Mouse (Mus musculus): ENCODE results near the gene Dnmt3l.
"Not testable (repeated sequence)": the region's sequence is repeated elsewhere in the genome, so short reads cannot be mapped to it uniquely, and the experiment has no call there.

Dnmt3l gene

GRCm38 (mm10) chr10:78041647-78042046 lies at the start of gene Dnmt3l:
TSS of gene Dnmt3l (plus strand) at chr10:78041947.
- in situ Hi-C loops (cut with MboI, MseI) = no loop called here

DNA sequence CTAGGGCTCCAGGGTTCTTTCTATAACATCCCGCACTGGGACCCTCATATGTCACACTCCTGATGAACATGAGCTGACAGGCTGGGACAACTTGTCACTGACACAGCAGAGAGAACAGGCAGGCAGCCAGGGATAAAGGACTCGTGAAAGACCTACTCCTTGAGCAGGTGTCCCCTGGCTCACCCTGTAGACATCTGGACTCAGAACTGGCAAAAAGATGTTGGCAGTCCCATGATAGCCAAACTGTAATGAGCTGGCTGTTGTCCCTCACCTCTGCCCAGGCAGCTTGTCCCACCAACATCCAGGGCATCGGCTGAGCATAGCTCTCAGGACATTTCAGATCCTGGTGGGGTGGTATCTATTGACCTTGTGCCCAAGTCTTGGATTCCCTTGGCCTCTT lies 46.1 kb upstream of the Dnmt3l start:
- in situ Hi-C loops (cut with MboI, MseI) = no loop called here

DNA sequence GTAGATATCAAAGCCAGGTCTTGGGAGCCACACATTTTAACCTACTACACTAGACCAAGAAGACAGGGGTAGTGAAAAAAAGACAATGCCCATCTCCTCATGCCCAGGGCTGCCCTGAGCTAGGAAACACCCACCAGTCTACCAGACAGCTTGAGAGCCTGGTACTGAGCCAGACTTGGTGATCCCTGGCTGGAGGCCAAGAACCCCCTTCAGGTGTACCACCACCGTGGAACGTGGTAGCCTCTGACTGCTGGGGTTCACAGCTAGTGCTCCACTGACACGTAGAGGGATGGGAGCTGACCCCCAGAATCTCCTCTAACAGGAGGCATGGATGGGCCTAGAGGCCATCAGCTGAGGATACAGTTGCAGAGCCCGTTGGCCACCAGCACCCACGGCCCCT lies 41.5 kb upstream of the Dnmt3l start:
- in situ Hi-C loops (cut with MboI, MseI) = no loop called here

DNA sequence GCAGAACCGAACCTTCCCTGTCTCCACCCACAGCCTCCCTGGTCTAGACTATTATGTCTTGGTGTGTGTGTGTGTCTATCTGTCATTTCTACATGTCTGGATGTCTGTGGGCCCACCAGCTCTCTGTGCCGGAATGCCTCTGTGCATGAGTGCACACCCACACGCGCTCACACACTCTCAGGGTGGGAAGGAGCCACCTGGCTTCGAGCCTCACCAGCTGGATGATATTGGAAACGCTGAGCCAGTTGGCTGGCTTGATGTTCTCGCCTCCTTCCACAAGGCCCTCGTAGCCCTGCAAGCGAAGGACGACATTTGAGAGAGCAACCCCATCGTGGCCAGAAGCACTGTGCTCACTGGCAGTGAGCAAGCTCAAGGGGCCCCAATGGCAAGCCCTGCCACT lies 40.0 kb upstream of the Dnmt3l start:
- in situ Hi-C loops (cut with MboI, MseI) = no loop called here

GRCm38 (mm10) chr10:78002316-78002715 lies 39.4 kb upstream of the Dnmt3l start:
- in situ Hi-C loops (cut with MboI, MseI) = no loop called here

GRCm38 (mm10) chr10:78004479-78005100 lies 37.2 kb upstream of the Dnmt3l start:
- in situ Hi-C loops (cut with MboI, MseI) = no loop called here

- in situ Hi-C loops (cut with MboI, MseI) = no loop called here
Observed at GRCm38 (mm10) chr10:78005791-78006438, 35.8 kb upstream of the Dnmt3l start.

- in situ Hi-C loops (cut with MboI, MseI) = no loop called here
Observed at GRCm38 (mm10) chr10:78007203-78007602, 34.5 kb upstream of the Dnmt3l start.

- in situ Hi-C loops (cut with MboI, MseI) = no loop called here
Observed at GRCm38 (mm10) chr10:78008169-78008568, 33.6 kb upstream of the Dnmt3l start.

DNA sequence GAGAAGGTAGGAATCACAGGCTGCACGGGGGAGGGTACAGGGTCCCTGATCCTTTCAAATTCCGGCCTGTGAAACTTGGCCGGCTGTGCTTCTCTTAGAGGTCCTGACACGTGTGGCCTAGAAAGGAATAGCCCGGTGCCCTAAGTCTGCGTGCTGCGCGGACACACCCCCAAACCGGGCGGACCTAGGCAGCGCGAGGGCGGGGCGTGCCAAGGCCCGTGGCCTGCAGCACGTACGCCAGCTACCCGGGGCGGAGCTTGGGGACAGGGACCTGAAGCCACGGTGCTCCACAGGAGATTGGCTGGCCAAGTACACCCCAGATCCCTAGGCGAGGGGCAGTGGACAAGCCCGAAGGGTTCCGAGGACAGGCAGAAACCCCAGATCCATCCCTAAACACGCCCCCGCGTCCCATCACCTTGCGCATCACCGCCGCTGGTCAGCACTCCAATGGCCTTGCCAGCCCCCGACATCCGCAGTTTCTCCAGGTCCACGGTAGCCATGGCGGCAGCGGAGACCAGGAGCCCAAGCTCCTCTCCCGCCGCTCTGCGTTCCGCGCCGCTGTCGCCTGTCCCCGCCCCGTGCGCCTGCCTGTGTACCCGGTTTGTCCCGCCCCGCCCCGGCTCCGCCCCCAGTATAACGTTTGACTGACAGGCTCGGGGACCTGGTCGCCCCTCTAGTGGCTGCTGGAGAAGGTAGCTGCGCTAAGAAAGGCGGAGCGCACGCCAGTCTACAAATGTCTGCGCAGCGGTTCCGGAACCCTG lies 32.4 kb upstream of the Dnmt3l start:
- in situ Hi-C loops (cut with MboI, MseI) = no loop called here

- in situ Hi-C loops (cut with MboI, MseI) = no loop called here
Observed at GRCm38 (mm10) chr10:78009945-78010293, 31.8 kb upstream of the Dnmt3l start, which contains the start of gene Pfkl. TSS of gene Pfkl (minus strand) at chr10:78010083.

- in situ Hi-C loops (cut with MboI, MseI) = no loop called here
Observed at GRCm38 (mm10) chr10:78010335-78010734, 31.4 kb upstream of the Dnmt3l start.

- in situ Hi-C loops (cut with MboI, MseI) = not testable (repeated sequence)
Observed at GRCm38 (mm10) chr10:78011116-78011515, 30.6 kb upstream of the Dnmt3l start.

GRCm38 (mm10) chr10:78012661-78013495 lies 28.9 kb upstream of the Dnmt3l start:
- in situ Hi-C loops (cut with MboI, MseI) = no loop called here

GRCm38 (mm10) chr10:78015489-78015888 lies 26.3 kb upstream of the Dnmt3l start:
- in situ Hi-C loops (cut with MboI, MseI) = no loop called here

DNA sequence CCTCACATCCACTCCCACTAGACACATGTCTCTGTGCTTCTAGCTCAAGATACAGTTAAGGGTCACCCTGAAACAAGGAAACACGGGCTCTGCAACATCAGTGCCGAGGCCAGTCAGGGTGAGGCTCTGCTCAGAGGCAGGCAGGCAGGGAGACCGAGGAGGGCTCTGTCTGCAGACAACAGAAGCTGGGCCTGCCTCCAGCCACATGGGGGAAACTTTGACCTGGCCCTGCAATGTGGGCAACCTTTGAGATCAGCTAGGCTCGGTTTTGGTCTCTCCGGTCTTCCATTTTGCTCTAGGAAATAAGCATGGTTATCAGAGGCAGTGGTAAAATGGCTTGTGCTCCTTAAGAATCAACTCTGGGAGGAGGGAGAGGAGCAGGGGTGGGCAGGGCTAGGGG lies 25.4 kb upstream of the Dnmt3l start:
- in situ Hi-C loops (cut with MboI, MseI) = no loop called here

GRCm38 (mm10) chr10:78018797-78019203 lies 22.9 kb upstream of the Dnmt3l start:
- in situ Hi-C loops (cut with MboI, MseI) = no loop called here

GRCm38 (mm10) chr10:78019291-78019690 lies 22.5 kb upstream of the Dnmt3l start:
- in situ Hi-C loops (cut with MboI, MseI) = no loop called here

DNA sequence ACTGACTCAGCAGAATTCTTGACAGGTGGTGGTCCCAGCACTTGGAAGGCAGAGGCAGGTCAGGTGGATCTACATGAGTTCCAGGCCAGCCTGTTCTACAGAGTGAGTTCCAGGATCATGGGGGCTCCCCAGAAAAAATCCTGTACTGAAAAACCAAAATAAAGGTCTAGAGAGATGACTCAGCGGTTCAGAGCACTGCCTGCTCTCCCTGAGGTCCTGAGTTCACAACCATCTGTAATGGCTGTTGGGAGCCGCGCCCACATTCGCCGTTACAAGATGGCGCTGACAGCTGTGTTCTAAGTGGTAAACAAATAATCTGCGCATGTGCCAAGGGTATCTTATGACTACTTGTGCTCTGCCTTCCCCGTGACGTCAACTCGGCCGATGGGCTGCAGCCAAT lies 21.8 kb upstream of the Dnmt3l start:
- in situ Hi-C loops (cut with MboI, MseI) = not testable (repeated sequence)

DNA sequence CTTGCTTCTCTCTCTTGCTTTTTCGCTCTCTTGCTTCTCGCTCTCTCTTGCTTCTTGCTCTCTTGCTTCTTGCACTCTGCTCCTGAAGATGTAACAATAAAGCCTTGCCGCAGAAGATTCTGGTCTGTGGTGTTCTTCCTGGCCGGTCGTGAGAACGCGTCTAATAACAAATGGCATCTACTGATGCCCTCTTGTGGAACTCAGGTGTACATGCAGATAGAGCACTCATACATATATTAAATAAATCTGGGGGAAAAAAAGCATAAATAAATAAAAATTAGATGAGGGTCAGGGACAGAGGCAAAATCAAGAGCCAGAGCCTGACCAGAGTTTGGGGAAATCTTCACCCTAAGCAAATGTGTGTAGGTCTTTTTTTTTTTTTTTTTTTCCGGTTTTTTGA lies 16.3 kb upstream of the Dnmt3l start:
- in situ Hi-C loops (cut with MboI, MseI) = not testable (repeated sequence)

DNA sequence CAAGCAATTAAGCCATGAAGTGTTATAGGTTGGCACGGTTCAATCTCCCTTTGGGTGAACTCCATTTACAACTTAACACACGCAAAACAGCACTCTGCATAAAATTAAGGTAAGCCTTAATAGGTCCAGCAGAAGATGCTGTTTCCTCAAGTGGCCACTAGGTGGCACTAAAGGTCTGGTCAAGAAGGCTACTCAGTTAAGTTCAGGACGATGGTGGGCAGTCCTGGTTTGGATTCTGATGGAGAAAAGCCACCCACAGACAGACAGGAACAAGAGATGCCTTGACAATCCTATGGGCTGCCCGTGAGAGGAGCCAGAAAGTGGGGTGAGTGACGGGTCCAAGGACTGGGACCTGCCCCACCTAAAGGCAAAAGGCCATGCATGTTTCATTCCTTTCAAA lies 13.6 kb upstream of the Dnmt3l start:
- in situ Hi-C loops (cut with MboI, MseI) = no loop called here

GRCm38 (mm10) chr10:78029080-78029479 lies 12.7 kb upstream of the Dnmt3l start:
- in situ Hi-C loops (cut with MboI, MseI) = no loop called here
